Mouse (Mus musculus): Measurements from ENCODE around the gene P4ha2. TPM values are rescaled to one million over a fixed set of nuclear protein-coding genes. Genes with fewer than 3 reads are reported as not detected.

The P4ha2 gene
- polyA plus RNA-seq, 1 experiment from 2014 or later: 26.0 TPM

DNA sequence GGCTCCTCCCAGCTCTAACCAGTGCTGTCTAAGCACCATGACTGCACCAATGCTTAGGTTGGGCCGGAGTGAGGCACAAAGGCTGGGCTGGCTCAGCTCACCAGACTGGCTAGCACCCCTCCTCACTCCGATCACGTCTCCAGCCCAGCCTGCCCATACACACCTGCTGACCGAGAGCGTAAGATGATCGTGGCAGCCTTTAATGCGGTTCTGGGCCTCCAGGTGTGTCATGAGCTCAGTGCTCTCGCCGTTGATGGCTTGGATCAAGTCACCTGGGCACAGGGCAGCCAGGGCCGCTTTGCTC is 36.5 kb upstream of the P4ha2 start:
- Histone ChIP-seq H3K9ac (no peak overlapping the region), H3K9me3 (ENCODE audit: low read depth, low read length) (no peaks in the 10 kb centered on the region), H3K4me3 (ENCODE audit: low read depth, low read length) (no peak overlapping the region), H3K4me1 (ENCODE audit: insufficient read depth) (peaks cover 10% of the 10 kb centered on the region; the same call in 1 of the 2 replicates), H3K36me3 (ENCODE audit: insufficient read depth) (no peaks in the 10 kb centered on the region), H3K27me3 (ENCODE audit: insufficient read depth, low read length) (0 out of 2 replicates have a peak, but pooled peaks cover 4% of the 10 kb centered on the region), H3K27ac (ENCODE audit: low read depth) (no peak overlapping the region), H3K4me2 (no peak overlapping the region)
- no peak for TF ChIP-seq CTCF (IDR thresholded peaks at IDR 0.05; ENCODE audit: low read depth)
- 78% methylated on average over 10 of the region's 10 CpGs for WGBS
- DNase-seq: no peak
- ATAC-seq (ENCODE audit: insufficient read depth): no peak

DNA sequence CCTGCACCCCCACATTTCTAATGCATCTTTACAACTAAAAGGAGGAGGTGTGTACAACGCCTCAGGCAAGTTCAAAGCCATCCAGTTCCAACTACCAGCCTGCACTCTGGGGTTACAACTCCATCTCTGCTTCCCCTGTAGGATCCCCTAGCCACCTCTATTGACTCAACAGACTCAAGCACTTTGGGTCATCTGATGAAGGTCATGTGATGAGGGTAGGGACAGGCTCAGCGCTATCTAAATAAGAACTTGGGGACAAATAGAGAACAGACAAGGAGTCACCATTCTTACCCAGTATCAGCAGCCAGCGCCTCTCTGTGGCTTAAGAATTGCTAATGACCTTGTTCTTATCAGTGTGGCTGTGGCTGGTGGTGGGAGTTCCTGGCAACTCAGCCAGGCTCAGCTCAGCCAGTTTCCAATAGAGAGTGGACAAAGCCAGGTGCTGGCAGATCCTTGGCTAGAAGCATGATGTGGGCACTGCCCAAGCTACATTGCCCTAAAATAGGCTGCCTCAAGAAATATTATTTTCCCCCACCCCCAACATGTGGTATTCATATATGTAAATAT is 35.4 kb upstream of the P4ha2 start:
- no peak overlapping the region for H3K4me2 ChIP-seq
- TF ChIP-seq CTCF (IDR thresholded peaks at IDR 0.05; ENCODE audit: low read depth): no peak
- H3K9ac ChIP-seq: no peak overlapping the region
- H3K4me1 ChIP-seq (ENCODE audit: insufficient read depth): peaks cover 10% of the 10 kb centered on the region; the same call in 1 of the 2 replicates
- no peak for ATAC-seq (ENCODE audit: insufficient read depth)
- WGBS: 60% methylated on average over 3 of the region's 3 CpGs
- no peak overlapping the region for H3K27ac ChIP-seq (ENCODE audit: low read depth)
- no peak for DNase-seq
- no peaks in the 10 kb centered on the region for H3K9me3 ChIP-seq (ENCODE audit: low read depth, low read length)
- peaks cover 9% of the 10 kb centered on the region; the same call in 1 of the 2 replicates for H3K27me3 ChIP-seq (ENCODE audit: insufficient read depth, low read length)
- H3K4me3 ChIP-seq (ENCODE audit: low read depth, low read length): no peak overlapping the region
- H3K36me3 ChIP-seq (ENCODE audit: insufficient read depth): no peaks in the 10 kb centered on the region

DNA sequence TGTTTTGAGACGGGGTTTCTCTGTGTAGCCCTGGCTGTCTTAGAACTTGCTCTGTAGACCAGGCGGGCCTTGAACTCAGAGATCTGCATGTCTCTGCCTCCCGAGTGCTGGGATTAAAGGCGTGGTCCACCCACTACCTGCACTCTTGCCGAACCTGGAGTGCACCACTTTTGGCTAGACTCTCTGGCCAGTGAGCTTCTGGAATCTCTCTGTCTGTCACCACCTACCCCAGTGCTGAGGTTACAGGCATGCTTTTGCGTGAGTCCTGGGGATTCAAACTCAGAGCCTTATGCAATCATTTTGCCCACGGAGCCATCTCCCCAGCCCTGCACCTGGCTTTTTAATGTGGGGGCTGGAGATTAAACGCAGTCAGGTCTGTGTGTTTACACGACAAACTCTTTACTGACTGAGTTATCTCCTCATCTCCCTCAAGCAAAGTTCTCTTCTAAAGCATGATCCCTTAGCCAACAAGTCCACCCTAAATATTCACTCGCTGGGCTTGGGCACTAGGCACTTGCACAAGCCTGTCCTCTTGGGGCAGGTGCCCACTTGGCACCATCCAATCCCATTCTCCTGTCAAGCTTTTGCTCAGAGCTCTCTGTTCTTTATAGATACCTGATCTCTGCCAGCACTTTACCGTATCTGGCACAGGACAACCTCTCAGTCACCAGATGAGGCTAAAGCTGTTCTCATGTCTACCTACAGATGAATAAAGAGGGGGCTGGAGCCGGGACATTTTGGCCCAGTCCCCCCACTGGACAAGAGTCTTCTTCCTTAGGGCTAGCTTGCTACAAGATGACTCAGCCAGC is 34.6 kb upstream of the P4ha2 start:
- no peak overlapping the region for H3K4me3 ChIP-seq (ENCODE audit: low read depth, low read length)
- no peak overlapping the region for H3K9ac ChIP-seq
- peaks cover 7% of the 10 kb centered on the region; the same call in 1 of the 2 replicates for H3K4me1 ChIP-seq (ENCODE audit: insufficient read depth)
- WGBS: 73% methylated on average over 12 of the region's 12 CpGs
- no peak for ATAC-seq (ENCODE audit: insufficient read depth)
- H3K36me3 ChIP-seq (ENCODE audit: insufficient read depth): no peaks in the 10 kb centered on the region
- TF ChIP-seq CTCF (IDR thresholded peaks at IDR 0.05; ENCODE audit: low read depth): no peak
- H3K4me2 ChIP-seq: no peak overlapping the region
- H3K9me3 ChIP-seq (ENCODE audit: low read depth, low read length): no peaks in the 10 kb centered on the region
- H3K27me3 ChIP-seq (ENCODE audit: insufficient read depth, low read length): peaks cover 16% of the 10 kb centered on the region; the same call in 1 of the 2 replicates
- H3K27ac ChIP-seq (ENCODE audit: low read depth): no peak overlapping the region
- no peak for DNase-seq

DNA sequence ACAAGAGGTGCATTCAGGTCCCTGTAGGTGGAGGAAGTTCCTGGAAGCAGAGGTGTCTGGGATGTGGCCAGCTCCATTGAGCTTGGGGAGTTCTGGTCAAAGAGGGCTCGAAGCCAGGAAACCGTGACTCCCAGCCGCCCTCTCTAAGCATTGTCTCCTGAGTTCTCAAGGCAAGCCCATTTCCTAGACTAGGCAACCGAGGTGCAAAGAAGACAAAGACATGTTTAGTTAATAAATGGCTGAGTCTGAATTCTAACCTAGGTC is 34.0 kb upstream of the P4ha2 start:
- no peak for TF ChIP-seq CTCF (IDR thresholded peaks at IDR 0.05; ENCODE audit: low read depth)
- peaks cover 18% of the 10 kb centered on the region; the same call in 1 of the 2 replicates for H3K27me3 ChIP-seq (ENCODE audit: insufficient read depth, low read length)
- H3K9ac ChIP-seq: no peak overlapping the region
- no peaks in the 10 kb centered on the region for H3K9me3 ChIP-seq (ENCODE audit: low read depth, low read length)
- H3K36me3 ChIP-seq (ENCODE audit: insufficient read depth): no peaks in the 10 kb centered on the region
- H3K4me1 ChIP-seq (ENCODE audit: insufficient read depth): peaks cover 6% of the 10 kb centered on the region; the same call in 1 of the 2 replicates
- no peak overlapping the region for H3K27ac ChIP-seq (ENCODE audit: low read depth)
- ATAC-seq (ENCODE audit: insufficient read depth) (no peak), DNase-seq (no peak)
- H3K4me3 ChIP-seq (ENCODE audit: low read depth, low read length): no peak overlapping the region
- no peak overlapping the region for H3K4me2 ChIP-seq
- 79% methylated on average over 4 of the region's 4 CpGs for WGBS

DNA sequence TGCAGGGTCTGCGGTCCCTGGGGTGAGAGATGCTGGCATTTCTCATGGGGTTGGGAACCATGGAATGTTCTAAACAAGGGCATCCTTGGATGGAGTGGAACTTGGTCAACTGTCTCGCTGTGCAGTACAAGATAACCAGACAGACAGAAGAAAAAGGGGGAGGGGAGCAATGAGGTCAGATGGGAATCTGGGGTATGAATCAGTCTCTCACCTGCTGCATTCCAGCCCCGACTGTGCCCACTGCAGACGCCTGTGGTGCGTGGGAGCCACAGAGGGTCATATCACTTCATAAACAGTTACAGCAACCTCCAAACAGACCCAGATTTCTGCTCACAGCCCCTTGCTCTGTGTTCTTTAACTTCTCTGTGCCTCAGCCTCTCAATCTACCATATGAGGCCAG is 33.5 kb upstream of the P4ha2 start:
- TF ChIP-seq CTCF (IDR thresholded peaks at IDR 0.05; ENCODE audit: low read depth): no peak
- Histone ChIP-seq H3K36me3 (ENCODE audit: insufficient read depth) (no peaks in the 10 kb centered on the region), H3K4me1 (ENCODE audit: insufficient read depth) (peaks cover 6% of the 10 kb centered on the region; the same call in 1 of the 2 replicates), H3K27me3 (ENCODE audit: insufficient read depth, low read length) (peaks cover 18% of the 10 kb centered on the region), H3K4me3 (ENCODE audit: low read depth, low read length) (no peak overlapping the region), H3K4me2 (no peak overlapping the region), H3K9ac (no peak overlapping the region), H3K27ac (ENCODE audit: low read depth) (no peak overlapping the region), H3K9me3 (ENCODE audit: low read depth, low read length) (no peaks in the 10 kb centered on the region)
- ATAC-seq (ENCODE audit: insufficient read depth): no peak
- 54% methylated on average over 5 of the region's 5 CpGs for WGBS
- DNase-seq: no peak

DNA sequence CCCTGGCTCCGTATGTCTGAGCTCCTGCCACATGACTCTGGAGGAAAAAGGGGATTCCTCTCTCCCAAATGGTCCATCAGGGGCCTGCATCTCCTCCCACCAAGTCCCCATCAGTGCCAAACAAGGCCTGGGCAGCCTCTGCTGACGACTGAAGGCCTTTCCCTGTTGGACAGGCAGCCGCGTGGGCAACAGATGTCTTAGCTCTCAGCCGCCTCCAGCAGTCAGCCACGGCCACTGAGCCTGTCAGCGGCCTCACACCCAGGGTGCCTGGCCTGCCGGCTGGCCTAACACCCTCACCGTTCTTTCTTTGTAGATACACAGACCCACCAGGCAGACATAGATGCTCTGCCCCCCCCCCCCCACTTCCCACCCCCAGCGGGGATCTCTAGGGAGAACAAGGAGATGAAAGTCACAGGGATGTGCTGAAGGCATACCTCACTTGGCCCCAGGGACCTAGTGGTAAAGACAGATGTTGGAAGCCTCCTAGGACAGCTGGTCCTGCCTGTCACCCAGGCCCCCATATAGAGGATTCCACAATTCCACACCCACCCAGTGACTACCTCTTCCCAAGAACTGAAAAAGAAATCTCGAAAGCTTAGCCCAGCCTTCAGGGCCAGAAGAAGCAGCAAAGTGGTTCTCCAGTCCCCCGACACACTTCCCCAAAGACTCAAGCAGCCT is 32.4 kb upstream of the P4ha2 start:
- Histone ChIP-seq H3K9me3 (ENCODE audit: low read depth, low read length) (no peaks in the 10 kb centered on the region), H3K36me3 (ENCODE audit: insufficient read depth) (no peaks in the 10 kb centered on the region), H3K9ac (peak overlapping the region; percentile 6; the same call in 1 of the 2 replicates), H3K4me1 (ENCODE audit: insufficient read depth) (peaks cover 1% of the 10 kb centered on the region; the same call in 1 of the 2 replicates), H3K4me2 (peak overlapping the region; percentile 88), H3K27ac (ENCODE audit: low read depth) (peak overlapping the region; percentile 27; the same call in 1 of the 2 replicates), H3K27me3 (ENCODE audit: insufficient read depth, low read length) (peaks cover 18% of the 10 kb centered on the region), H3K4me3 (ENCODE audit: low read depth, low read length) (peak overlapping the region; percentile 52; the same call in 1 of the 2 replicates)
- DNase-seq (peak; percentile 93), ATAC-seq (ENCODE audit: insufficient read depth) (peak; percentile 82)
- no peak for TF ChIP-seq CTCF (IDR thresholded peaks at IDR 0.05; ENCODE audit: low read depth)
- WGBS: 29% methylated on average over 12 of the region's 12 CpGs

DNA sequence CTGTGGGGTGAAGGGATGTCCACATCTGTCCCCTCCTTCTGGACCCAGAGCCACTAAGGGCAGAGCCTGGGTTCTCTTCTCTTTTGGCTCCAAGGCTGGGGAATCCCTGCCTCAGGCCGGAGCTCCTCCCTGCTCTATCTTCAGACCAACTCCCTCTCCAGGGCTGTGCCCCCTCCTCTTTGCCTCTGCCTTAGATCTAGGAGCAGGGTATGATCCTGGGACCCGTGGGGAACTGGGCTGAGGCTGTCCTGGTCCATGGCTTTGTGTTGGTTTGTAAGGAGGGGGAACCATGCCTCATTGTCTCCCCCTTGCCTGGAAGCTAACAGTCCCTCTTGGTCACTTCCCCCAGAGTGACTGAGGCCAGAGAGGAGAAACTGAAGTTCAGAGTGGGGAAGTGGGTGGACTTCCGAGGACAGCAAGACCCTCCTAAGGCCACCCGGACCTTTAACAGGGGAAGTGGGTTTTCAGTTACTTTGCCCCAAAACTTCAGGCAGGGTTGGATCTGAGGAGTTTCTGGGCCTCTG is 31.8 kb upstream of the P4ha2 start:
- 25% methylated on average over 4 of the region's 4 CpGs for WGBS
- Histone ChIP-seq H3K9me3 (ENCODE audit: low read depth, low read length) (no peaks in the 10 kb centered on the region), H3K9ac (peak overlapping the region; percentile 59), H3K4me3 (ENCODE audit: low read depth, low read length) (peak overlapping the region; percentile 52), H3K4me1 (ENCODE audit: insufficient read depth) (0 out of 2 replicates have a peak, but pooled peaks cover 5% of the 10 kb centered on the region), H3K27me3 (ENCODE audit: insufficient read depth, low read length) (peaks cover 18% of the 10 kb centered on the region), H3K27ac (ENCODE audit: low read depth) (peak overlapping the region; percentile 27; the same call in 1 of the 2 replicates), H3K36me3 (ENCODE audit: insufficient read depth) (no peaks in the 10 kb centered on the region), H3K4me2 (peak overlapping the region; percentile 88)
- TF ChIP-seq CTCF (IDR thresholded peaks at IDR 0.05; ENCODE audit: low read depth): no peak
- DNase-seq: no peak
- peak; percentile 22; the same call in 1 of the 2 replicates for ATAC-seq (ENCODE audit: insufficient read depth)

Data from lung, embryonic 14.5 days (tissue).